Mouse (Mus musculus) heart, embryonic 10.5 days (tissue): ENCODE measurements around the gene Dnase2b. TPM values are rescaled to one million over a fixed set of nuclear protein-coding genes. Genes with fewer than 3 reads are reported as not detected.

ENCODE experiments used
- DNase-seq: peaks from one replicate; pipeline ENCODE4 v3.0.0-alpha.2; 2017; ENCODE audit warnings: low spot score
- H3K27ac ChIP-seq: fragments of 300-500 bp; sonication (generic); 2 replicates; pipeline ENCODE4 v1.5.1; 2016; ENCODE audit warnings: mild to moderate bottlenecking
- H3K27me3 ChIP-seq: fragments of 300-500 bp; sonication (generic); 2 replicates; pipeline ENCODE4 v1.6.1; 2016; ENCODE audit warnings: mild to moderate bottlenecking; ENCODE audit not compliant: poor library complexity, insufficient read depth, severe bottlenecking
- H3K36me3 ChIP-seq: fragments of 300-500 bp; sonication (generic); 2 replicates; pipeline ENCODE4 v1.6.1; 2016; ENCODE audit warnings: mild to moderate bottlenecking, moderate library complexity
- H3K4me1 ChIP-seq: fragments of 300-500 bp; sonication (generic); 2 replicates; pipeline ENCODE4 v1.6.1; 2016; ENCODE audit warnings: mild to moderate bottlenecking
- H3K4me3 ChIP-seq: fragments of 300-500 bp; sonication (generic); 2 replicates; pipeline ENCODE4 v1.5.1; 2016; ENCODE audit warnings: mild to moderate bottlenecking, moderate library complexity
- H3K9me3 ChIP-seq: fragments of 300-500 bp; sonication (generic); 2 replicates; pipeline ENCODE4 v1.6.1; 2016; ENCODE audit warnings: mild to moderate bottlenecking, moderate library complexity
- WGBS: fragments of 180-500 bp; shearing (Covaris S2); methylation state at CpG from one replicate; pipeline ENCODE4 v1.1.7; 2016; 5-methylcytosine and 5-hydroxymethylcytosine counted together
- polyA plus RNA-seq: library from polyadenylated mRNA; unstranded; fragments of >200 nt; fragmentation: Nextera tagmentation; extraction: Ambion mirVana; gene quantifications from 2 replicates; pipeline ENCODE4 v1.2.1, GENCODE M21; 2016

Dnase2b gene
- polyA plus RNA-seq, 1 experiment from 2014 or later: not detected

DNA sequence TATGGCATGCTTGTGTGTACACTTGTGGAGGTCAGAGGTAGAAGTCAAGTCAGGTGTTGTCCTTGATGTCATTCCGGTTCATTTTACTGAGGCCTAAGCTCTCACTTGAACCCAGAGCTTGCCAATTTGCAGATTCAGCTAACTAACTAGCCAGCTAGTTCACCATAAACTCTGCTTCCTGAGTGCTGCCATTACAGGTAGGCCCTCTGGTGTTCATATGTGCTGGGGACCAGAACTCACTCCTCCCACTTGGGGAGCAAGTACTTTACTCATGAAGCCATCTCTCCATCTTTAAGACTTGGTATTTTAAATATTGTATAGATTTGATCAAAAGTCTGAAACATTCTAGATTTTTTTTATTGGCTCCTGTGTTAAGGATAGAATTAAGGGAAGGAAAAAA lies 58.8 kb downstream of the Dnase2b start:
- Histone ChIP-seq H3K4me3 (no peak overlapping the region), H3K27me3 (no peaks in the 10 kb centered on the region), H3K9me3 (no peaks in the 10 kb centered on the region), H3K36me3 (no peaks in the 10 kb centered on the region), H3K4me1 (peaks cover 7% of the 10 kb centered on the region), H3K27ac (no peak overlapping the region)
- 74% methylated on average over 1 of the region's 1 CpGs for WGBS
- peak; percentile 58 for DNase-seq

DNA sequence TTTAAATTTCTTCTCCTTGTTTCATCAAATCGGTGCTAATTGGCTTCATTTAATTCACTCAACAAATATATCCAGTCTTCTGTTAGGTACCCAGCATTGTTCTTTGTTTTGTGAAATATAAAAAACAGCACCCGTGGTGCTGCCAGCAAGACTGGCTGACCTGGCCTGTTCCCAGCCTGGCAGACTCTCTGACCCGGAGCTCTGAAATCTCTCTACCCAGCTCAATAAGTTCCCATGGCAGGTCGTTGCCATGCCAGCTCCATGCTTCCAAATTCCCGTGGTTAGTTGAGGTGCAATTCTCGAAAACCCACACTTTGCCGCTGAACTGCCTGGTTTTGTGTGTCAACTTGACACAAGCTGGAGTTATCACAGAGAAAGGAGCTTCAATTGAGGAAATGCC lies 60.6 kb downstream of the Dnase2b start:
- no peak for DNase-seq
- 85% methylated on average over 7 of the region's 7 CpGs for WGBS
- peaks cover 7% of the 10 kb centered on the region for H3K4me1 ChIP-seq

DNA sequence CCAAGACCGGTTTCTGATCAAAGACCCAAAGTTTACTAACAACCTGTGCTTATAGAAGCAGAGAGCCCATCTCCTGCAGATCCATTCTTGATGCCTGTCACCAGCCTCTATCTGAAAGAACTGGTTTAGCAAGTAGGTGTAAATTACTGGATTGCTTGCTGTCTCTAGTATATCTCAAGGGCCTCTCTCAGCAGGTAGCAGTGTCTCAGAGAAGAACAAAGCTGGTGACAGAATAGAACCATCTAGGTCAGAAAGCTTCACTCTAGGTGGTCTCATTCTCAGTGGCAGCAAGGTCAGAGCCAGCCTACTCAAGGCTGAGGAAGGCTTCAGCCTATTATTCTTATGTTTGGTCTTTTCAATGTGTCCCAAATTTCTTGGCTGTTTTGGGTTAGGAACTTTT lies 71.8 kb downstream of the Dnase2b start:
- 38% methylated on average over 1 of the region's 1 CpGs for WGBS
- Histone ChIP-seq H3K27me3 (no peaks in the 10 kb centered on the region), H3K4me1 (0 out of 2 replicates have a peak, but pooled peaks cover 3% of the 10 kb centered on the region), H3K27ac (no peak overlapping the region), H3K36me3 (no peaks in the 10 kb centered on the region), H3K9me3 (no peaks in the 10 kb centered on the region), H3K4me3 (no peak overlapping the region)
- DNase-seq: no peak

More for the DNA sequence above, 60.6 kb downstream of the Dnase2b start:
- no peak overlapping the region for H3K27ac ChIP-seq
- H3K9me3 ChIP-seq: no peaks in the 10 kb centered on the region
- no peaks in the 10 kb centered on the region for H3K27me3 ChIP-seq
- no peaks in the 10 kb centered on the region for H3K36me3 ChIP-seq
- no peak overlapping the region for H3K4me3 ChIP-seq

DNA sequence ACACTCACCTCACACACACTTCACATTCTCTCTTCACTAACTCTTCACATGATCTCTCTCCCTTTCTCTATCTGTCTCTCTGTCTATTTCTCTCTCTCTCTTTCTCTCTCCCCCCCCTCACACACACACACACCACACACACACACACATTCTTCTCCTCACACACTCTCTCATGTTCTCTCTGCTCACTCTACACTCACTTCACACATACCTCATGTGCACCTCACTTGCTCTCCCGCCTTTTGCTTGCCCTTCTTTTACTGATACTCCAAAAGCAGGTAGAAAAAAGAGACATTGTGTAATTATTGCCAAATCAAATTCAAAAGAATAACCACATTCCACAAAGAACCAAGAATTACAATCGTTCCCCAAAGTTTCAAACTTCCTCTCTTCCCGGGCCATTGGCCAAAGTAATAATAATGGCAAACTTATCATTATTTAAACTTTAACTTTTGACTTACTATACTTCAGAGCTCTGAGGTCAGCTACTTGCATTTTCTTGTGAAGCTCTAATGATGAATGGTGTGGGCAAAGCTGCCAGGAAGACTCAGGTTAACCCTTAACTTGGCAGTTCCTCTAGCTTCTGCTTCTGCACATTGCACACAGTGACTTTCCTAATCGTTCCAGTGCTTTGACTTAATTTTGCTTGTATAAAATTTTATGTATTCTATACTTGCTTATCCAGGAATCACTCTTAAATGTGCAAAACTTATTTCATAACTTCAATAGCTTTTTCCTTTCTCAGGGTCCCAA lies 74.7 kb downstream of the Dnase2b start:
- H3K9me3 ChIP-seq: no peaks in the 10 kb centered on the region
- no peak overlapping the region for H3K4me3 ChIP-seq
- H3K36me3 ChIP-seq: no peaks in the 10 kb centered on the region
- H3K4me1 ChIP-seq: 0 out of 2 replicates have a peak, but pooled peaks cover 3% of the 10 kb centered on the region
- 75% methylated on average over 4 of the region's 4 CpGs for WGBS
- DNase-seq: no peak
- no peaks in the 10 kb centered on the region for H3K27me3 ChIP-seq
- no peak overlapping the region for H3K27ac ChIP-seq

DNA sequence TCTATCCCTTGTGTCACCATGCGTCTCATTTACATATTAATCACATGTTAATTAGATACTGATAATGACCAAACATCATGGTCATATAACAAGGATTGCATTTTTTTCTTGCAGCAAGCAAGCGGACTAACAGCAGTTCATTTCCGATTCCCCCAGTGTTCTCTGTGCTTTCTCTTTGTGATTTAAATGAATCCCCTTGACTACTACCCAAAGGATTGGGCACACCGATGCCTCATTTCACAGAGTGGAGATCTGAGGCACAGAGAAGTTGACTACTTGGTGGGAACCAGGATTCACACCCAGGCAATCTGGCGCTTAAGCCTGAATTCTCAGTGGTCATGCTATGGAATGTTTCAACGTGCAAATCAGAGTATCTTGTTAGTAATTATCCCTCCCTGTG lies 80.4 kb downstream of the Dnase2b start:
- WGBS: 63% methylated on average over 6 of the region's 6 CpGs

More for the DNA sequence above, 80.4 kb downstream of the Dnase2b start:
- Histone ChIP-seq H3K36me3 (no peaks in the 10 kb centered on the region), H3K4me1 (no peaks in the 10 kb centered on the region), H3K27me3 (no peaks in the 10 kb centered on the region), H3K4me3 (no peak overlapping the region), H3K9me3 (no peaks in the 10 kb centered on the region), H3K27ac (no peak overlapping the region)
- DNase-seq: no peak

Other genes with a start within 250 kb of the Dnase2b start
- gene Ssx2ip, start 211.0 kb downstream of the Dnase2b start, polyA plus RNA-seq: 29.8 and 35.8 TPM in 2 replicates
- 9.9 and 11.4 TPM in 2 replicates for gene Ctbs, start 165.8 kb downstream of the Dnase2b start, polyA plus RNA-seq
- gene Spata1, start 115.8 kb downstream of the Dnase2b start, polyA plus RNA-seq: 5.0 and 5.4 TPM in 2 replicates
- 1,312 and 1,459 TPM in 2 replicates for gene Gng5, start 115.8 kb downstream of the Dnase2b start, polyA plus RNA-seq
- gene Rpf1, start 94.2 kb downstream of the Dnase2b start, polyA plus RNA-seq: 45.0 and 57.3 TPM in 2 replicates
- gene Uox, start 45.2 kb downstream of the Dnase2b start, polyA plus RNA-seq: not detected in 2 replicates
- 0.11 TPM in 1 of 2 replicates, not detected in the other for gene 4930503B20Rik, start 35.7 kb upstream of the Dnase2b start, polyA plus RNA-seq
- gene Samd13, start 70.0 kb upstream of the Dnase2b start, polyA plus RNA-seq: 0.84 and 2.0 TPM in 2 replicates
- gene Prkacb, start 197.4 kb upstream of the Dnase2b start, polyA plus RNA-seq: 50.0 and 52.9 TPM in 2 replicates
- gene Ttll7, start 236.8 kb upstream of the Dnase2b start, polyA plus RNA-seq: 2.0 TPM in 2 replicates